Mouse (Mus musculus): ENCODE measurements around the gene Hoxd9.

DNA sequence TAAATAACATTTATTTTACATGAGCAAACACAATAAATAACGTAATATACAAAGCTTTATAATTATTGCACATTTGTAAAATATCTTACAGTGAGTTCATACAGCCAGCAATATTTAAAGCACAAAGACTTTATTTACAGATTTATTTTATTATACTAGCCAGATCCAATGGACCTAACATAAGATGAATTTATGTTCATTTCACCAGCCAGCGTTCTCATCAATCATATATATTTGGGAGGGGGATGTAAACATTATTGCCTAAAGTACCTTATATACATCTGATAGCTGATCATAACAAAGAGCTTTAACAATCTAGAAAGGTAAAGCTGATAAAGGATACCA, 44.6 kb upstream of the Hoxd9 start:
- no peak for TF ChIP-seq EP300 (optimal IDR thresholded peaks at IDR 0.05)
- no peak for TF ChIP-seq CTCF (IDR thresholded peaks at IDR 0.05; ENCODE audit: low read depth)
